In genomic region chr7:92866526-92866925, GRCm38 (mm10) we compare ENCODE assay signal across 8 mouse cellular contexts. TPM values are rescaled to one million over a fixed set of nuclear protein-coding genes. Genes with fewer than 3 reads are reported as not detected.
DNase-seq lines count a peak whose midpoint lies in the region; ATAC-seq lines count a peak whose summit lies in the region.
"Had no signal": no experiment of that assay in that cellular context is flagged by ENCODE, and none has a peak within 500 bp of the region (broad histone marks: within the 10 kb centered on the region; RNA-seq: fewer than 3 reads in every experiment).

No protein-coding gene starts in this region.

- ATAC-seq in kidney, embryonic 14.5 days (ENCODE audit: low FRiP score, low TSS enrichment) = no peak
- ATAC-seq in CD4-positive, CD25-positive, alpha-beta regulatory T cell, adult 4 months = peak; percentile 65
- no peak for ATAC-seq in intestine, embryonic 15.5 days

- H3K4me2 ChIP-seq in kidney, embryonic 14.5 days (replicated peaks; ENCODE audit: low read depth, low read length) = no peak overlapping the region
- no peak overlapping the region for H3K4me2 ChIP-seq in intestine, embryonic 15.5 days (replicated peaks)

- H3K27ac ChIP-seq in kidney, embryonic 14.5 days (ENCODE audit: low read depth, low read length) = no peak overlapping the region
- no peak overlapping the region for H3K27ac ChIP-seq in intestine, embryonic 15.5 days

- H3K9me3 ChIP-seq in kidney, embryonic 14.5 days (ENCODE audit: control insufficient read depth, low read length) = no peaks in the 10 kb centered on the region
- H3K9me3 ChIP-seq in intestine, embryonic 15.5 days = no peaks in the 10 kb centered on the region

- no peak overlapping the region for H3K9ac ChIP-seq in kidney, embryonic 14.5 days (ENCODE audit: low read depth, low read length)
- H3K9ac ChIP-seq in intestine, embryonic 15.5 days = no peak overlapping the region

- H3K27me3 ChIP-seq in kidney, embryonic 14.5 days (ENCODE audit: control insufficient read depth, insufficient read depth, low read length) = no peaks in the 10 kb centered on the region
- no peaks in the 10 kb centered on the region for H3K27me3 ChIP-seq in intestine, embryonic 15.5 days (replicated peaks)

- no peak overlapping the region for H3K4me3 ChIP-seq in kidney, embryonic 14.5 days (ENCODE audit: low read length)
- no peak overlapping the region for H3K4me3 ChIP-seq in intestine, embryonic 15.5 days (replicated peaks)

- H3K4me1 ChIP-seq in kidney, embryonic 14.5 days (ENCODE audit: control insufficient read depth, insufficient read depth, low read length) = no peaks in the 10 kb centered on the region
- no peaks in the 10 kb centered on the region for H3K4me1 ChIP-seq in intestine, embryonic 15.5 days (replicated peaks)

- WGBS in kidney, embryonic 14.5 days = 42% methylated on average over 2 of the region's 2 CpGs
- WGBS in intestine, embryonic 15.5 days = 25% methylated on average over 2 of the region's 2 CpGs

- peaks cover 13% of the 10 kb centered on the region for H3K36me3 ChIP-seq in kidney, embryonic 14.5 days (ENCODE audit: control insufficient read depth, insufficient read depth, low read length)
- no peaks in the 10 kb centered on the region for H3K36me3 ChIP-seq in intestine, embryonic 15.5 days

- peak; percentile 45 for DNase-seq in kidney, adult 9 months
- DNase-seq in A20 (ENCODE audit: low read depth, low spot score) = peak; percentile 83
- peak; percentile 39 for DNase-seq in forelimb bud, embryonic 11.5 days (ENCODE audit: low read depth, low spot score)
- no peak for DNase-seq in frontal cortex, postnatal 14 days (ENCODE audit: low spot score in 2 of 2)
- DNase-seq: spleen, adult 18-20 months had no signal

RNA-seq across cellular contexts. Expression of gene Ddias, which starts 7.5 kb away (rescaled TPM):
- 10.4 and 17.6 TPM in 2 replicates for polyA plus RNA-seq in kidney, embryonic 14.5 days (2014; fragmentation: Nextera tagmentation; extraction: Ambion mirVana)
- 1 to 10 TPM; 2.9 to 4.7 TPM for polyA plus RNA-seq in CD4-positive, CD25-positive, alpha-beta regulatory T cell, adult 4 months (2017; shearing (Covaris generic))
- 9.4 and 12.1 TPM in 2 replicates for polyA plus RNA-seq in intestine, embryonic 15.5 days (2015; fragmentation: Nextera tagmentation; extraction: Ambion mirVana)

RNA-seq across cellular contexts. Expression of gene Prcp, which starts 7.7 kb away (rescaled TPM):
- 21.5 and 24.2 TPM in 2 replicates for polyA plus RNA-seq in kidney, embryonic 14.5 days (2014; fragmentation: Nextera tagmentation; extraction: Ambion mirVana)
- polyA plus RNA-seq in CD4-positive, CD25-positive, alpha-beta regulatory T cell, adult 4 months (2017; shearing (Covaris generic)) = 10 to 100 TPM; 29.3 to 31.2 TPM
- polyA plus RNA-seq in intestine, embryonic 15.5 days (2015; fragmentation: Nextera tagmentation; extraction: Ambion mirVana) = 22.3 and 22.7 TPM in 2 replicates

Comparison
In these comparisons a context has a peak if more than half of its experiments do, and no peak if none do; other contexts are left out.
1. DNase-seq: peak in kidney, adult 9 months (single experiment), A20 (single experiment) and forelimb bud, embryonic 11.5 days (single experiment); none in frontal cortex, postnatal 14 days (0 of 2).